Mouse (Mus musculus): Measurements from ENCODE around the gene Mthfd1l.

GRCm38 (mm10) chr10:4201141-4201540 lies 228.2 kb downstream of the Mthfd1l start:
- TF ChIP-seq MXI1 (IDR thresholded peaks at IDR 0.05; ENCODE audit: low read depth, low read length) (no peak), CHD1 (IDR thresholded peaks at IDR 0.05; ENCODE audit: low read depth, low read length) (no peak), KAT2A (IDR thresholded peaks at IDR 0.05; ENCODE audit: insufficient replicate concordance, low read length) (no peak), BHLHE40 (IDR thresholded peaks at IDR 0.05; ENCODE audit: low read depth, low read length) (no peak), RAD21 (IDR thresholded peaks at IDR 0.05; ENCODE audit: low read depth, low read length) (no peak), RCOR1 (conservative IDR thresholded peaks at IDR 0.05; ENCODE audit: low read depth, low read length) (no peak), SIN3A (IDR thresholded peaks at IDR 0.05; ENCODE audit: low read length) (no peak), POLR2A (IDR thresholded peaks at IDR 0.05; ENCODE audit: low read depth, low read length) (no peak), MAX (IDR thresholded peaks at IDR 0.05; ENCODE audit: low read length) (no peak), CHD2 (IDR thresholded peaks at IDR 0.05; ENCODE audit: low read length) (no peak), CTCF (conservative IDR thresholded peaks at IDR 0.05 in 1 of 2, IDR thresholded peaks at IDR 0.05 in 1 of 2; ENCODE audit: low read depth in 2 of 2, low read length in 2 of 2) (no peak), USF2 (conservative IDR thresholded peaks at IDR 0.05; ENCODE audit: low read depth, low read length) (no peak), EP300 (IDR thresholded peaks at IDR 0.05; ENCODE audit: low read length) (no peak), PAX5 (IDR thresholded peaks at IDR 0.05; ENCODE audit: low read length) (no peak)
